Mouse (Mus musculus) splenic B cell, adult 2 months (primary cell): ENCODE measurements at regions not wholly inside any gene's neighbourhood (a gene's known extent, or its start where the extent isn't known, plus 50 kb on each side); places are given as distances from the start of the nearest gene placed in this dataset.

Source experiments
- DNase-seq: peaks from one replicate; pipeline ENCODE4 v3.0.0-alpha.2; 2011; ENCODE audit warnings: low read depth, low spot score
- H3K27me3 ChIP-seq: 2 replicates; pipeline ENCODE4 v1.6.1; 2012; ENCODE audit warnings: mild to moderate bottlenecking, low read length, moderate library complexity, mixed read lengths; ENCODE audit not compliant: control insufficient read depth, poor library complexity, insufficient read depth, severe bottlenecking
- H3K36me3 ChIP-seq: 2 replicates; pipeline ENCODE4 v1.6.1; 2012; ENCODE audit warnings: mild to moderate bottlenecking, low read length, moderate library complexity, mixed read lengths; ENCODE audit not compliant: control insufficient read depth, poor library complexity, insufficient read depth, severe bottlenecking

- Histone ChIP-seq H3K36me3 (no peaks in the 10 kb centered on the region), H3K27me3 (no peaks in the 10 kb centered on the region)
These were observed 70.6 kb downstream of the Npy start for GRCm38 (mm10) chr6:49893113-49893512.

GRCm38 (mm10) chr6:49899146-49899545 is 76.6 kb downstream of the Npy start:
- no peaks in the 10 kb centered on the region for H3K36me3 ChIP-seq
- no peak for DNase-seq
- H3K27me3 ChIP-seq: no peaks in the 10 kb centered on the region

More at GRCm38 (mm10) chr6:49893113-49893512, 70.6 kb downstream of the Npy start:
- DNase-seq: no peak

GRCm38 (mm10) chr6:49901512-49901911 is 79.0 kb downstream of the Npy start:
- no peak for DNase-seq
- no peaks in the 10 kb centered on the region for H3K36me3 ChIP-seq
- no peaks in the 10 kb centered on the region for H3K27me3 ChIP-seq

GRCm38 (mm10) chr6:49904001-49904400 is 81.5 kb downstream of the Npy start:
- H3K27me3 ChIP-seq: no peaks in the 10 kb centered on the region
- H3K36me3 ChIP-seq: no peaks in the 10 kb centered on the region
- no peak for DNase-seq

GRCm38 (mm10) chr6:49906456-49906855 is 83.9 kb downstream of the Npy start:
- Histone ChIP-seq H3K27me3 (no peaks in the 10 kb centered on the region), H3K36me3 (no peaks in the 10 kb centered on the region)
- no peak for DNase-seq

- H3K27me3 ChIP-seq: no peaks in the 10 kb centered on the region
- H3K36me3 ChIP-seq: no peaks in the 10 kb centered on the region
- no peak for DNase-seq
These were observed 96.7 kb downstream of the Npy start for GRCm38 (mm10) chr6:49919089-49919812.

GRCm38 (mm10) chr6:49919813-49920170 is 97.3 kb downstream of the Npy start:
- DNase-seq: no peak
- Histone ChIP-seq H3K27me3 (no peaks in the 10 kb centered on the region), H3K36me3 (no peaks in the 10 kb centered on the region)

GRCm38 (mm10) chr6:49924296-49924695 is 101.8 kb downstream of the Npy start:
- H3K36me3 ChIP-seq: no peaks in the 10 kb centered on the region
- DNase-seq: no peak
- H3K27me3 ChIP-seq: no peaks in the 10 kb centered on the region

- H3K36me3 ChIP-seq: no peaks in the 10 kb centered on the region
- DNase-seq: no peak
- H3K27me3 ChIP-seq: no peaks in the 10 kb centered on the region
These were observed 105.6 kb downstream of the Npy start for GRCm38 (mm10) chr6:49928075-49928474.

GRCm38 (mm10) chr6:49930104-49930503 is 107.6 kb downstream of the Npy start:
- H3K36me3 ChIP-seq: no peaks in the 10 kb centered on the region
- no peaks in the 10 kb centered on the region for H3K27me3 ChIP-seq
- DNase-seq: peak; percentile 11

GRCm38 (mm10) chr6:49943087-49943486 is 120.6 kb downstream of the Npy start:
- no peak for DNase-seq
- H3K27me3 ChIP-seq: no peaks in the 10 kb centered on the region
- no peaks in the 10 kb centered on the region for H3K36me3 ChIP-seq

- Histone ChIP-seq H3K36me3 (no peaks in the 10 kb centered on the region), H3K27me3 (no peaks in the 10 kb centered on the region)
- DNase-seq: no peak
These were observed 136.4 kb downstream of the Npy start for GRCm38 (mm10) chr6:49958891-49959290.

- no peak for DNase-seq
- Histone ChIP-seq H3K36me3 (no peaks in the 10 kb centered on the region), H3K27me3 (no peaks in the 10 kb centered on the region)
These were observed 138.7 kb downstream of the Npy start for GRCm38 (mm10) chr6:49961166-49961565.

GRCm38 (mm10) chr6:49965944-49966545 is 143.5 kb downstream of the Npy start:
- Histone ChIP-seq H3K36me3 (no peaks in the 10 kb centered on the region), H3K27me3 (no peaks in the 10 kb centered on the region)
- no peak for DNase-seq

- DNase-seq: no peak
- Histone ChIP-seq H3K27me3 (no peaks in the 10 kb centered on the region), H3K36me3 (no peaks in the 10 kb centered on the region)
These were observed 143.5 kb upstream of the Mpp6 start for GRCm38 (mm10) chr6:49966555-49966954.
